Mouse (Mus musculus) embryonic facial prominence, embryonic 11.5 days (tissue): ENCODE measurements around the gene Iqcf4. TPM values are rescaled to one million over a fixed set of nuclear protein-coding genes. Genes with fewer than 3 reads are reported as not detected.
"Not testable (repeated sequence)": the region's sequence is repeated elsewhere in the genome, so short reads cannot be mapped to it uniquely, and the experiment has no call there.

Experiments used
- ATAC-seq: fragments of 200-750 bp; cut with Nextera tagmentation; replicated peaks from 2 replicates; pipeline ENCODE4 v1.8.0; 2017; ENCODE audit warnings: low read depth; ENCODE audit not compliant: insufficient number of reproducible peaks, low FRiP score, low TSS enrichment
- DNase-seq: peaks from one replicate; pipeline ENCODE4 v3.0.0-alpha.2; 2015; ENCODE audit warnings: low spot score
- H3K27ac ChIP-seq: fragments of 300-500 bp; sonication (generic); replicated peaks from 2 replicates; pipeline ENCODE4 v1.5.1; 2014; ENCODE audit warnings: mild to moderate bottlenecking, low read depth, low read length, control low read depth
- H3K27me3 ChIP-seq: fragments of 300-500 bp; sonication (generic); 2 replicates; pipeline ENCODE4 v1.6.1; 2014; ENCODE audit warnings: mild to moderate bottlenecking, low read length, moderate library complexity, mixed read lengths; ENCODE audit not compliant: control insufficient read depth, insufficient read depth
- H3K36me3 ChIP-seq: fragments of 300-500 bp; sonication (generic); replicated peaks from 2 replicates; pipeline ENCODE4 v1.6.1; 2014; ENCODE audit warnings: low read depth, mild to moderate bottlenecking, low read length, moderate library complexity, mixed read lengths; ENCODE audit not compliant: control insufficient read depth, insufficient read depth
- H3K4me1 ChIP-seq: fragments of 300-500 bp; sonication (generic); 2 replicates; pipeline ENCODE4 v1.6.1; 2014; ENCODE audit warnings: low read length, mixed read lengths; ENCODE audit not compliant: control insufficient read depth, insufficient read depth
- H3K4me2 ChIP-seq: fragments of 300-500 bp; sonication (generic); 2 replicates; pipeline ENCODE4 v1.6.1; 2014; ENCODE audit warnings: low read depth, mild to moderate bottlenecking, control low read depth, low read length, moderate library complexity
- H3K4me3 ChIP-seq: fragments of 300-500 bp; sonication (generic); 2 replicates; pipeline ENCODE4 v1.5.1; 2014; ENCODE audit warnings: low read depth, low read length, control low read depth
- H3K9ac ChIP-seq: fragments of 300-500 bp; sonication (generic); replicated peaks from 2 replicates; pipeline ENCODE4 v1.6.1; 2014; ENCODE audit warnings: mild to moderate bottlenecking, control low read depth, low read length
- H3K9me3 ChIP-seq: fragments of 300-500 bp; sonication (generic); replicated peaks from 2 replicates; pipeline ENCODE4 v1.6.1; 2016; ENCODE audit warnings: mild to moderate bottlenecking, low read length, inconsistent platforms, mixed read lengths; ENCODE audit not compliant: control insufficient read depth
- WGBS: fragments of 180-500 bp; shearing (Covaris S2); extraction: QIAGEN DNeasy Blood & Tissue Kit; methylation state at CpG from one replicate; pipeline ENCODE4 v1.1.7; 2014; 5-methylcytosine and 5-hydroxymethylcytosine counted together
- polyA plus RNA-seq: library from polyadenylated mRNA; unstranded; fragments of >200 nt; fragmentation: Nextera tagmentation; extraction: Ambion mirVana; gene quantifications from 2 replicates; pipeline ENCODE4 v1.2.1, GENCODE M21; 2014

Iqcf4 gene
- polyA plus RNA-seq, 1 experiment from 2014 or later: not detected

GRCm38 (mm10) chr9:106595836-106596235 is 25.0 kb upstream of the Iqcf4 start:
- WGBS: 70% methylated on average over 7 of the region's 7 CpGs
- Histone ChIP-seq H3K4me1 (no peaks in the 10 kb centered on the region), H3K36me3 (no peaks in the 10 kb centered on the region), H3K9ac (no peak overlapping the region), H3K4me3 (no peak overlapping the region), H3K4me2 (no peak overlapping the region), H3K9me3 (no peaks in the 10 kb centered on the region), H3K27me3 (no peaks in the 10 kb centered on the region), H3K27ac (no peak overlapping the region)
- no peak for DNase-seq
- ATAC-seq: no peak

DNA sequence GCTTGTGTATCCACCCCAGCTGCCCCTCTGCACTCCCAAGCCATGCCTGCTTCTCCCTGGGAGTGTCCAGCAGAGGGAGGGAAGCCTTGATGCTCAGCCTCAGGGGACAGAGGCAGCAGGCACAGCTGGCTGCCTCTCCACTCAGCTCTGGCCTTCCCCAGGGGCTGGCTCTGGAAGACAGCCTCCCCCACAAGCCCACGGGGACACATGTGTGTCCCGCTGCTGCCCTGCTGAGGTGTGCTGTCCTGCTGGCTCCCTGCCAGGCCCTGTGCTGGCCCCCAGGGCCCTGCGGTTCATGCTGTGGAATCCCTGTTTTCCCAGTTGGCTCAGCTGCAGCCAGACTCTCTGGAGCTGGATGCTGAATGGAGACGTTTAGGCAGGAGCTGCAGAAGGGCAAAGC is 24.6 kb upstream of the Iqcf4 start:
- not testable (repeated sequence) for H3K36me3 ChIP-seq, H3K4me1 ChIP-seq, H3K27ac ChIP-seq, H3K9ac ChIP-seq, H3K4me2 ChIP-seq, DNase-seq, ATAC-seq, H3K27me3 ChIP-seq, H3K9me3 ChIP-seq, H3K4me3 ChIP-seq
- 14% methylated on average over 4 of the region's 4 CpGs for WGBS

DNA sequence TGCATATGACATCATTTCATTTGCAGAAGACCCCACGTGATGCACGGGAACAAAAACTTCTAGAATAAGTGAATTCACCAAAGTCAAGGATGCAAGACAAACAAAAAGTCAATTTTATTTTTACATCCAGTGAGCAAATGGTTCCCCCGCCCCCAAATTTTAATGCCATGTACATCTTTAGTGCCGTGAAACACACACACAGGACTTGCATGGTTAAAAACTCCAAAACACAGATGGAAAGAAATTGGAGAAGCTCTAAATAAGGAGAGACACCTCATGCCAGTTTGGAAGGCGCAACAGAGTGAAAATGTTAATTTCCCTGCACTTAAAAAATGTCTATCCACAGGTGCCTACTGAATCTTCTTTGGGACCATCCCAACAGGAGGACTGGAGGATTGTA is 21.4 kb upstream of the Iqcf4 start:
- Histone ChIP-seq H3K4me1 (no peaks in the 10 kb centered on the region), H3K9me3 (no peaks in the 10 kb centered on the region), H3K36me3 (no peaks in the 10 kb centered on the region), H3K4me2 (no peak overlapping the region), H3K4me3 (no peak overlapping the region), H3K27ac (no peak overlapping the region), H3K27me3 (no peaks in the 10 kb centered on the region), H3K9ac (no peak overlapping the region)
- WGBS: 88% methylated on average over 5 of the region's 5 CpGs
- DNase-seq (no peak), ATAC-seq (no peak)

DNA sequence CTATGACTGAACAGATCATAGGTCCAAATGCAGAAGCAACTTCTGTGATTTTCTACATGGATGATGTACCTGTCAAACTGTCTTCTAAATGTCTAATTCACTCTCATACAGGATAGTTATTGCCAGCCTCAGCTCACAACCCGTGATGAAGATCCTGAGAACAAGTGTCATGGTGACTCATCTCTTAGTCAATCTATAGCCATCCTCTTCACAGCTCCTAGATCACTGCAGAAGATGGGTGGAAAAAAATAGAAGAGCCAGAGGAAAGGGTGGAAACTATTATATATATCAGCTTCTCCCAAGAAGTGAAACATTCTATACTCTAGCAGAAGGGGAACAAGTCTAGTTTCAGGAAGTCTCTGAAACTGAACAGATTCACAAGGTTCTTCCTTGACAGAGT is 11.8 kb upstream of the Iqcf4 start:
- Histone ChIP-seq H3K27me3 (no peaks in the 10 kb centered on the region), H3K4me1 (no peaks in the 10 kb centered on the region), H3K9me3 (no peaks in the 10 kb centered on the region), H3K27ac (no peak overlapping the region), H3K4me3 (no peak overlapping the region), H3K9ac (no peak overlapping the region), H3K36me3 (no peaks in the 10 kb centered on the region), H3K4me2 (no peak overlapping the region)
- no peak for ATAC-seq
- no peak for DNase-seq
- WGBS: 89% methylated on average over 1 of the region's 1 CpGs

GRCm38 (mm10) chr9:106580016-106580415 is 9.2 kb upstream of the Iqcf4 start:
- H3K4me3 ChIP-seq: no peak overlapping the region
- no peaks in the 10 kb centered on the region for H3K4me1 ChIP-seq
- H3K9me3 ChIP-seq: no peaks in the 10 kb centered on the region
- DNase-seq (no peak), ATAC-seq (no peak)
- no peaks in the 10 kb centered on the region for H3K27me3 ChIP-seq
- H3K36me3 ChIP-seq: no peaks in the 10 kb centered on the region
- H3K9ac ChIP-seq: no peak overlapping the region
- no peak overlapping the region for H3K27ac ChIP-seq
- WGBS: 84% methylated on average over 7 of the region's 7 CpGs
- no peak overlapping the region for H3K4me2 ChIP-seq

DNA sequence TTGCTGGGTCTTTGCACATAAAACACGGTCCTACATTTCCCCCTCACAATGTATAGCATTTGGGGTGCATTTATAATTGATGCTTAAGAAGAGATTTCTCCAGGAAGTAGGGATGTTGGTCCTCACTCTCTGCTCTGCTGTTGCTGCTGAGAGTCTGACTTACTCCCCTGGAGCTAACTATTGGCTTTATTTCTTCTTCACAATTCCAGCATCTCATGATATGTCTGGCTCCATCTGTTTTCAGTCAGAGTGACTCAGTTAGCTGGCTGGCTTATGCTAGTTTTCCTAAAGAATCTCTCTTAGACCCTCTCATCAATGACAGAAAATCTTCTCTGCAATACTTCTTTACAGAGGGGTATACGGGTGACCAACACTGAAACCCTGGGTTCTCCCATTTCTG is 5.3 kb upstream of the Iqcf4 start:
- no peak for DNase-seq
- Histone ChIP-seq H3K9me3 (no peaks in the 10 kb centered on the region), H3K9ac (no peak overlapping the region), H3K4me3 (no peak overlapping the region), H3K27me3 (no peaks in the 10 kb centered on the region), H3K27ac (no peak overlapping the region), H3K36me3 (no peaks in the 10 kb centered on the region), H3K4me2 (no peak overlapping the region), H3K4me1 (no peaks in the 10 kb centered on the region)
- 77% methylated on average over 2 of the region's 2 CpGs for WGBS
- ATAC-seq: no peak

DNA sequence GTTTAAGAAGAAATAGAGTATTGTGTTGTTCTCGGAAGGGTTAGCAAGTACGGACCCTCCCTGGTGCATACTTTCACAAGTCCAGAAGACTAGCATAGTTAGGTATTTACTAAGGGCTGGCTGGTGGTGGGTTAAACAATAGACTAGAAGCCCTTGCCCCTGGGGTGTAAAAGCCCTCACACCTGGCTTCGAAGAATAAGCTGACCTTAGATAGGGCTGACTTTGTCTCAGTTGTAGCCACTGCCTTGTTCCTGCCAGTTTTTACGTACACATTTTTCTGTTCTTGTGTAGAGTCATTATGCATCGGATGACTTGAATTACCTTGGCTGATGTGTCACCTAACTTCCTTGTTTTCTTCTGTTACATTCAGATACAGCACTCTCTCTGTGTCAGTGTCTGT is 2.6 kb upstream of the Iqcf4 start:
- H3K27me3 ChIP-seq: no peaks in the 10 kb centered on the region
- H3K4me3 ChIP-seq: no peak overlapping the region
- no peaks in the 10 kb centered on the region for H3K9me3 ChIP-seq
- no peak overlapping the region for H3K27ac ChIP-seq
- H3K4me2 ChIP-seq: no peak overlapping the region
- no peak overlapping the region for H3K9ac ChIP-seq
- no peaks in the 10 kb centered on the region for H3K4me1 ChIP-seq
- WGBS: 86% methylated on average over 5 of the region's 5 CpGs
- DNase-seq (no peak), ATAC-seq (no peak)
- H3K36me3 ChIP-seq: no peaks in the 10 kb centered on the region

- ATAC-seq (no peak), DNase-seq (no peak)
- H3K27me3 ChIP-seq: no peaks in the 10 kb centered on the region
- 91% methylated on average over 2 of the region's 2 CpGs for WGBS
- H3K9me3 ChIP-seq: no peaks in the 10 kb centered on the region
- H3K27ac ChIP-seq: no peak overlapping the region
- no peak overlapping the region for H3K4me3 ChIP-seq
- no peak overlapping the region for H3K9ac ChIP-seq
- no peaks in the 10 kb centered on the region for H3K4me1 ChIP-seq
- H3K4me2 ChIP-seq: no peak overlapping the region
- H3K36me3 ChIP-seq: no peaks in the 10 kb centered on the region
These were observed 1.4 kb upstream of the Iqcf4 start for GRCm38 (mm10) chr9:106572186-106572585.
